Mouse (Mus musculus) lung, postnatal 0 days (tissue): ENCODE measurements at regions not wholly inside any gene's neighbourhood (a gene's known extent, or its start where the extent isn't known, plus 50 kb on each side); places are given as distances from the start of the nearest gene placed in this dataset.
"Not testable (repeated sequence)": the region's sequence is repeated elsewhere in the genome, so short reads cannot be mapped to it uniquely, and the experiment has no call there.

Source experiments
- ATAC-seq: fragments of 200-750 bp; cut with Nextera tagmentation; 2 replicates; pipeline ENCODE4 v1.8.0; 2017; ENCODE audit warnings: moderate library complexity
- DNase-seq: peaks from one replicate; pipeline ENCODE4 v3.0.0-alpha.2; 2016; ENCODE audit warnings: low spot score
- H3K27ac ChIP-seq: fragments of 300-500 bp; sonication (generic); 2 replicates; pipeline ENCODE4 v1.5.1; 2014; ENCODE audit warnings: antibody characterized with exemption, mild to moderate bottlenecking, low read length, mixed read lengths
- H3K27me3 ChIP-seq: fragments of 300-500 bp; sonication (generic); replicated peaks from 2 replicates; pipeline ENCODE4 v1.6.1; 2014; ENCODE audit warnings: low read length, mixed read lengths; ENCODE audit not compliant: insufficient read depth
- H3K36me3 ChIP-seq: fragments of 300-500 bp; sonication (generic); 2 replicates; pipeline ENCODE4 v1.6.1; 2014; ENCODE audit warnings: low read length, mixed read lengths; ENCODE audit not compliant: insufficient read depth
- H3K4me1 ChIP-seq: fragments of 300-500 bp; sonication (generic); 2 replicates; pipeline ENCODE4 v1.6.1; 2014; ENCODE audit warnings: antibody characterized with exemption, low read depth, low read length, mixed read lengths; ENCODE audit not compliant: insufficient read depth
- H3K4me2 ChIP-seq: fragments of 300-500 bp; sonication (generic); replicated peaks from 2 replicates; pipeline ENCODE4 v1.6.1; 2014; ENCODE audit warnings: low read depth, mild to moderate bottlenecking, low read length, moderate library complexity, mixed read lengths
- H3K4me3 ChIP-seq: fragments of 300-500 bp; sonication (generic); 2 replicates; pipeline ENCODE4 v1.5.1; 2014; ENCODE audit warnings: low read depth, low read length
- H3K9ac ChIP-seq: fragments of 300-500 bp; sonication (generic); replicated peaks from 2 replicates; pipeline ENCODE4 v1.6.1; 2014; ENCODE audit warnings: low read depth, mild to moderate bottlenecking
- H3K9me3 ChIP-seq: fragments of 300-500 bp; sonication (generic); 2 replicates; pipeline ENCODE4 v1.6.1; 2016; ENCODE audit warnings: low read length, mixed read lengths
- CTCF ChIP-seq: IDR thresholded peaks from 2 replicates; pipeline ENCODE4 v1.5.1; 2016; ENCODE audit warnings: antibody characterized with exemption, mild to moderate bottlenecking
- EP300 ChIP-seq: IDR thresholded peaks from 2 replicates; pipeline ENCODE4 v1.6.1; 2016; ENCODE audit warnings: antibody characterized with exemption, mild to moderate bottlenecking, control low read depth
- WGBS: fragments of 180-500 bp; shearing (Covaris S2); extraction: QIAGEN DNeasy Blood & Tissue Kit; methylation state at CpG from one replicate; pipeline ENCODE4 v1.1.7; 2014; 5-methylcytosine and 5-hydroxymethylcytosine counted together

GRCm38 (mm10) chr9:33101206-33101605 is 465.2 kb downstream of the Ets1 start:
- Histone ChIP-seq H3K27me3 (no peaks in the 10 kb centered on the region), H3K36me3 (no peaks in the 10 kb centered on the region), H3K4me2 (no peak overlapping the region), H3K4me3 (no peak overlapping the region), H3K27ac (peak overlapping the region; percentile 47; the same call in 1 of the 2 replicates), H3K9me3 (no peaks in the 10 kb centered on the region), H3K9ac (no peak overlapping the region), H3K4me1 (no peaks in the 10 kb centered on the region)
- TF ChIP-seq EP300 (peak; percentile 99), CTCF (no peak; the same call in 1 of the 2 replicates)
- DNase-seq (peak; percentile 58), ATAC-seq (peak; percentile 86)
- WGBS: 34% methylated on average over 3 of the region's 3 CpGs

GRCm38 (mm10) chr9:33104623-33105074 is 468.6 kb downstream of the Ets1 start:
- 24% methylated on average over 3 of the region's 3 CpGs for WGBS
- TF ChIP-seq EP300: no peak
- no peak for TF ChIP-seq CTCF

GRCm38 (mm10) chr9:33123841-33124240 is 487.8 kb downstream of the Ets1 start:
- Histone ChIP-seq H3K9ac (no peak overlapping the region), H3K27ac (no peak overlapping the region), H3K9me3 (no peaks in the 10 kb centered on the region), H3K4me2 (no peak overlapping the region), H3K4me1 (no peaks in the 10 kb centered on the region), H3K27me3 (no peaks in the 10 kb centered on the region), H3K36me3 (no peaks in the 10 kb centered on the region), H3K4me3 (no peak overlapping the region)
- DNase-seq (no peak), ATAC-seq (no peak)
- whole genome bisulfite sequencing: 93% methylated on average over 1 of the region's 1 CpGs
- no peak for TF ChIP-seq EP300
- no peak for TF ChIP-seq CTCF

More at GRCm38 (mm10) chr9:33104623-33105074, 468.6 kb downstream of the Ets1 start:
- H3K36me3 ChIP-seq: no peaks in the 10 kb centered on the region
- H3K9ac ChIP-seq: no peak overlapping the region
- H3K9me3 ChIP-seq: no peaks in the 10 kb centered on the region
- no peak overlapping the region for H3K4me2 ChIP-seq
- H3K4me3 ChIP-seq: no peak overlapping the region
- no peaks in the 10 kb centered on the region for H3K4me1 ChIP-seq
- no peak overlapping the region for H3K27ac ChIP-seq
- H3K27me3 ChIP-seq: no peaks in the 10 kb centered on the region
- ATAC-seq: no peak
- DNase-seq: no peak

GRCm38 (mm10) chr9:33152186-33152585 is 516.2 kb downstream of the Ets1 start:
- TF ChIP-seq EP300 (no peak), CTCF (no peak)
- Histone ChIP-seq H3K4me2 (no peak overlapping the region), H3K9me3 (no peaks in the 10 kb centered on the region), H3K27ac (no peak overlapping the region), H3K4me3 (no peak overlapping the region), H3K27me3 (no peaks in the 10 kb centered on the region), H3K36me3 (no peaks in the 10 kb centered on the region), H3K4me1 (no peaks in the 10 kb centered on the region), H3K9ac (no peak overlapping the region)
- peak; percentile 19 for DNase-seq
- WGBS: 9% methylated on average over 1 of the region's 1 CpGs
- peak; percentile 23; the same call in 1 of the 2 replicates for ATAC-seq

GRCm38 (mm10) chr9:33168159-33168558 is 532.1 kb downstream of the Ets1 start:
- Histone ChIP-seq H3K9ac (no peak overlapping the region), H3K4me1 (no peaks in the 10 kb centered on the region), H3K36me3 (no peaks in the 10 kb centered on the region), H3K9me3 (no peaks in the 10 kb centered on the region), H3K4me3 (no peak overlapping the region), H3K27me3 (no peaks in the 10 kb centered on the region), H3K4me2 (no peak overlapping the region), H3K27ac (no peak overlapping the region)
- DNase-seq (no peak), ATAC-seq (no peak)
- TF ChIP-seq EP300 (no peak), CTCF (no peak)
- WGBS: 54% methylated on average over 6 of the region's 6 CpGs

- DNase-seq, H3K9ac ChIP-seq, H3K27me3 ChIP-seq, H3K27ac ChIP-seq, ATAC-seq, H3K4me1 ChIP-seq, H3K4me2 ChIP-seq, H3K4me3 ChIP-seq, H3K9me3 ChIP-seq, H3K36me3 ChIP-seq: not testable (repeated sequence)
- 94% methylated on average over 1 of the region's 1 CpGs for WGBS
These were observed 533.1 kb downstream of the Ets1 start for GRCm38 (mm10) chr9:33169093-33169492.

GRCm38 (mm10) chr9:33180066-33180465 is 544.0 kb downstream of the Ets1 start:
- H3K27me3 ChIP-seq: no peaks in the 10 kb centered on the region
- H3K4me1 ChIP-seq: no peaks in the 10 kb centered on the region
- ATAC-seq (no peak), DNase-seq (no peak)
- H3K4me2 ChIP-seq: no peak overlapping the region
- TF ChIP-seq EP300: no peak
- no peak for TF ChIP-seq CTCF
- no peak overlapping the region for H3K27ac ChIP-seq
- no peaks in the 10 kb centered on the region for H3K9me3 ChIP-seq
- H3K9ac ChIP-seq: no peak overlapping the region
- no peak overlapping the region for H3K4me3 ChIP-seq
- no peaks in the 10 kb centered on the region for H3K36me3 ChIP-seq
